Mouse (Mus musculus): ENCODE measurements around the gene Kcnc3. TPM values are rescaled to one million over a fixed set of nuclear protein-coding genes. Genes with fewer than 3 reads are reported as not detected.

The Kcnc3 gene
- total RNA-seq (2017): 0.19 to 0.43 TPM (median 0.38 TPM) in 3 replicates

- ATAC-seq (replicated peaks; ENCODE audit: insufficient number of reproducible peaks, low FRiP score, low TSS enrichment, poor library complexity, severe bottlenecking): peak; percentile 89
Measured at GRCm38 (mm10) chr7:44590402-44591347, at the start of gene Kcnc3. TSS of gene Kcnc3 (plus strand) at chr7:44590664.

GRCm38 (mm10) chr7:44542555-44542954 is 47.9 kb upstream of the Kcnc3 start:
- no peak for ATAC-seq (replicated peaks; ENCODE audit: insufficient number of reproducible peaks, low FRiP score, low TSS enrichment, poor library complexity, severe bottlenecking)

GRCm38 (mm10) chr7:44543071-44543470 is 47.4 kb upstream of the Kcnc3 start:
- no peak for ATAC-seq (replicated peaks; ENCODE audit: insufficient number of reproducible peaks, low FRiP score, low TSS enrichment, poor library complexity, severe bottlenecking)

GRCm38 (mm10) chr7:44546274-44546673 is 44.2 kb upstream of the Kcnc3 start:
- ATAC-seq (replicated peaks; ENCODE audit: insufficient number of reproducible peaks, low FRiP score, low TSS enrichment, poor library complexity, severe bottlenecking): no peak

- no peak for ATAC-seq (replicated peaks; ENCODE audit: insufficient number of reproducible peaks, low FRiP score, low TSS enrichment, poor library complexity, severe bottlenecking)
Measured at GRCm38 (mm10) chr7:44547041-44547440, 43.4 kb upstream of the Kcnc3 start.

GRCm38 (mm10) chr7:44547725-44548124 is 42.7 kb upstream of the Kcnc3 start:
- ATAC-seq (replicated peaks; ENCODE audit: insufficient number of reproducible peaks, low FRiP score, low TSS enrichment, poor library complexity, severe bottlenecking): no peak

- ATAC-seq (replicated peaks; ENCODE audit: insufficient number of reproducible peaks, low FRiP score, low TSS enrichment, poor library complexity, severe bottlenecking): peak; percentile 89
Measured at GRCm38 (mm10) chr7:44548497-44549087, 41.9 kb upstream of the Kcnc3 start, which contains the start of gene Pold1. TSS of gene Pold1 (minus strand) at chr7:44548849.

GRCm38 (mm10) chr7:44549621-44550408 is 40.6 kb upstream of the Kcnc3 start:
- no peak for ATAC-seq (replicated peaks; ENCODE audit: insufficient number of reproducible peaks, low FRiP score, low TSS enrichment, poor library complexity, severe bottlenecking)

GRCm38 (mm10) chr7:44550409-44550678 is 40.1 kb upstream of the Kcnc3 start:
- no peak for ATAC-seq (replicated peaks; ENCODE audit: insufficient number of reproducible peaks, low FRiP score, low TSS enrichment, poor library complexity, severe bottlenecking)

GRCm38 (mm10) chr7:44551301-44551700 is 39.2 kb upstream of the Kcnc3 start:
- ATAC-seq (replicated peaks; ENCODE audit: insufficient number of reproducible peaks, low FRiP score, low TSS enrichment, poor library complexity, severe bottlenecking): no peak

GRCm38 (mm10) chr7:44551731-44552130 is 38.7 kb upstream of the Kcnc3 start:
- ATAC-seq (replicated peaks; ENCODE audit: insufficient number of reproducible peaks, low FRiP score, low TSS enrichment, poor library complexity, severe bottlenecking): no peak

- no peak for ATAC-seq (replicated peaks; ENCODE audit: insufficient number of reproducible peaks, low FRiP score, low TSS enrichment, poor library complexity, severe bottlenecking)
Measured at GRCm38 (mm10) chr7:44552141-44552908, 38.1 kb upstream of the Kcnc3 start.

GRCm38 (mm10) chr7:44553196-44553764 is 37.2 kb upstream of the Kcnc3 start:
- ATAC-seq (replicated peaks; ENCODE audit: insufficient number of reproducible peaks, low FRiP score, low TSS enrichment, poor library complexity, severe bottlenecking): peak; percentile 28; the same call in 1 of the 2 replicates

- peak; percentile 90 for ATAC-seq (replicated peaks; ENCODE audit: insufficient number of reproducible peaks, low FRiP score, low TSS enrichment, poor library complexity, severe bottlenecking)
Measured at GRCm38 (mm10) chr7:44553826-44554225, 36.6 kb upstream of the Kcnc3 start, which contains the start of gene Nr1h2. TSS of gene Nr1h2 (minus strand) at chr7:44553951.

GRCm38 (mm10) chr7:44557629-44558028 is 32.8 kb upstream of the Kcnc3 start:
- ATAC-seq (replicated peaks; ENCODE audit: insufficient number of reproducible peaks, low FRiP score, low TSS enrichment, poor library complexity, severe bottlenecking): no peak

- peak; percentile 78 for ATAC-seq (replicated peaks; ENCODE audit: insufficient number of reproducible peaks, low FRiP score, low TSS enrichment, poor library complexity, severe bottlenecking)
Measured at GRCm38 (mm10) chr7:44560435-44561400, 29.7 kb upstream of the Kcnc3 start.

- ATAC-seq (replicated peaks; ENCODE audit: insufficient number of reproducible peaks, low FRiP score, low TSS enrichment, poor library complexity, severe bottlenecking): no peak
Measured at GRCm38 (mm10) chr7:44563284-44563683, 27.2 kb upstream of the Kcnc3 start.

All from monocyte, adult 5-6 weeks (primary cell).